Mouse (Mus musculus) C2C12 (cell line): ENCODE measurements around the gene Map10. TPM values are rescaled to one million over a fixed set of nuclear protein-coding genes. Genes with fewer than 3 reads are reported as not detected.

Experiments
- H3K27me3 ChIP-seq: one replicate; pipeline ENCODE4 v1.6.1; 2011; ENCODE audit not compliant: control insufficient read depth, insufficient read depth, insufficient read length
- H3K36me3 ChIP-seq: one replicate; pipeline ENCODE4 v1.6.1; 2011; ENCODE audit not compliant: control insufficient read depth, insufficient read depth
- H3K4me3 ChIP-seq: one replicate; pipeline ENCODE4 v1.5.1; 2011; ENCODE audit warnings: mild to moderate bottlenecking, control low read depth; ENCODE audit not compliant: poor library complexity, insufficient read depth, severe bottlenecking
- H3K79me2 ChIP-seq: one replicate; pipeline ENCODE4 v1.6.1; 2011; ENCODE audit not compliant: control insufficient read depth, insufficient read depth
- H3K79me3 ChIP-seq: one replicate; pipeline ENCODE4 v1.6.1; 2011; ENCODE audit warnings: low read depth, control low read depth
- H3ac ChIP-seq: one replicate; pipeline ENCODE3; 2011; ENCODE audit warnings: low read depth; ENCODE audit not compliant: control insufficient read depth, insufficient read length
- CEBPB ChIP-seq: IDR thresholded peaks from one replicate; pipeline ENCODE4 v1.6.1; 2011; ENCODE audit warnings: low read depth, mild to moderate bottlenecking, control low read depth, moderate library complexity
- CTCF ChIP-seq: IDR thresholded peaks from one replicate; pipeline ENCODE4 v1.5.1; 2011; ENCODE audit not compliant: control insufficient read depth, insufficient read depth, insufficient read length
- FOSL1 ChIP-seq: IDR thresholded peaks from one replicate; pipeline ENCODE4 v1.8.0; 2011; ENCODE audit warnings: mild to moderate bottlenecking, low read length; ENCODE audit not compliant: poor library complexity, insufficient read depth, severe bottlenecking
- MAX ChIP-seq: IDR thresholded peaks from one replicate; pipeline ENCODE4 v1.6.1; 2011; ENCODE audit warnings: mild to moderate bottlenecking, control low read depth
- MYOD1 ChIP-seq: IDR thresholded peaks from one replicate; pipeline ENCODE4 v1.6.1; 2011; ENCODE audit warnings: low read depth; ENCODE audit not compliant: control insufficient read depth, insufficient read length
- MYOG ChIP-seq: IDR thresholded peaks from one replicate; pipeline ENCODE4 v1.6.1; 2011; ENCODE audit not compliant: control insufficient read depth, insufficient read length; ENCODE audit errors: extremely low read depth
- USF1 ChIP-seq: IDR thresholded peaks from one replicate; pipeline ENCODE4 v1.6.1; 2011; ENCODE audit warnings: low read depth, mild to moderate bottlenecking, control low read depth, moderate library complexity
- long read RNA-seq, 2 experiments: library from polyadenylated mRNA; unstranded; transcript quantifications; one replicate each; pipeline ENCODE4 v2.0.0; 2019 to 2020
- polyA plus RNA-seq: library from polyadenylated mRNA; unstranded; fragments of >200 nt; fragmentation: generic; extraction: Trizol; gene quantifications from one replicate; pipeline ENCODE4 v1.2.1, GENCODE M21; 2012; ENCODE audit warnings: missing spikeins

Gene Map10
- polyA plus RNA-seq = not detected
- long read RNA-seq, experiment 1 = 0 reads
- long read RNA-seq, experiment 2 = 0 reads

GRCm38 (mm10) chr8:125669700-125670195 is at the start of gene Map10:
Gene Map10 (plus strand): TSS chr8:125669818.
- Histone ChIP-seq H3K79me3 (no peaks in the 10 kb centered on the region), H3K36me3 (no peaks in the 10 kb centered on the region), H3K27me3 (peaks cover 3% of the 10 kb centered on the region), H3K4me3 (no peak within 1 kb of the TSS), H3K79me2 (no peaks in the 10 kb centered on the region), H3ac (no peak within 1 kb of the TSS)
- TF ChIP-seq MAX = no peak
- TF ChIP-seq CTCF = no peak
- no peak for TF ChIP-seq CEBPB
- TF ChIP-seq USF1 = no peak
- TF ChIP-seq FOSL1 = no peak
- TF ChIP-seq MYOG = no peak
- no peak for TF ChIP-seq MYOD1

- H3ac ChIP-seq = no peak overlapping the region
Measured at GRCm38 (mm10) chr8:125620301-125620700, 49.3 kb upstream of the Map10 start.

GRCm38 (mm10) chr8:125624287-125624686 is 45.3 kb upstream of the Map10 start:
- Histone ChIP-seq H3K79me3 (no peaks in the 10 kb centered on the region), H3K27me3 (no peaks in the 10 kb centered on the region), H3ac (no peak overlapping the region), H3K79me2 (no peaks in the 10 kb centered on the region), H3K4me3 (no peak overlapping the region), H3K36me3 (no peaks in the 10 kb centered on the region)
- TF ChIP-seq MYOD1 = peak; percentile 71
- no peak for TF ChIP-seq MYOG

More at GRCm38 (mm10) chr8:125620301-125620700, 49.3 kb upstream of the Map10 start:
- Histone ChIP-seq H3K4me3 (no peak overlapping the region), H3K79me2 (no peaks in the 10 kb centered on the region), H3K36me3 (no peaks in the 10 kb centered on the region), H3K27me3 (no peaks in the 10 kb centered on the region), H3K79me3 (no peaks in the 10 kb centered on the region)
- TF ChIP-seq USF1 (no peak), FOSL1 (no peak), CEBPB (no peak), MAX (no peak), MYOD1 (no peak), CTCF (no peak), MYOG (no peak)

- no peaks in the 10 kb centered on the region for H3K36me3 ChIP-seq
- TF ChIP-seq FOSL1 = no peak
- H3K79me3 ChIP-seq = no peaks in the 10 kb centered on the region
- H3K4me3 ChIP-seq = no peak overlapping the region
- H3ac ChIP-seq = no peak overlapping the region
- no peaks in the 10 kb centered on the region for H3K27me3 ChIP-seq
- no peaks in the 10 kb centered on the region for H3K79me2 ChIP-seq
Measured at GRCm38 (mm10) chr8:125626381-125626780, 43.2 kb upstream of the Map10 start.

- Histone ChIP-seq H3ac (no peak overlapping the region), H3K27me3 (no peaks in the 10 kb centered on the region), H3K36me3 (no peaks in the 10 kb centered on the region), H3K79me2 (no peaks in the 10 kb centered on the region), H3K4me3 (no peak overlapping the region), H3K79me3 (no peaks in the 10 kb centered on the region)
- no peak for TF ChIP-seq MAX
Measured at GRCm38 (mm10) chr8:125628834-125629233, 40.8 kb upstream of the Map10 start.

GRCm38 (mm10) chr8:125638411-125639058 is 31.1 kb upstream of the Map10 start:
- Histone ChIP-seq H3K36me3 (no peaks in the 10 kb centered on the region), H3K79me2 (no peaks in the 10 kb centered on the region), H3K27me3 (no peaks in the 10 kb centered on the region), H3K79me3 (no peaks in the 10 kb centered on the region), H3K4me3 (no peak overlapping the region), H3ac (no peak overlapping the region)
- TF ChIP-seq FOSL1 (no peak), USF1 (no peak), MYOD1 (no peak), MAX (no peak), CEBPB (no peak), CTCF (no peak), MYOG (no peak)
